Comparison of ENCODE assay signal across 12 mouse cellular contexts in the genomic region with DNA sequence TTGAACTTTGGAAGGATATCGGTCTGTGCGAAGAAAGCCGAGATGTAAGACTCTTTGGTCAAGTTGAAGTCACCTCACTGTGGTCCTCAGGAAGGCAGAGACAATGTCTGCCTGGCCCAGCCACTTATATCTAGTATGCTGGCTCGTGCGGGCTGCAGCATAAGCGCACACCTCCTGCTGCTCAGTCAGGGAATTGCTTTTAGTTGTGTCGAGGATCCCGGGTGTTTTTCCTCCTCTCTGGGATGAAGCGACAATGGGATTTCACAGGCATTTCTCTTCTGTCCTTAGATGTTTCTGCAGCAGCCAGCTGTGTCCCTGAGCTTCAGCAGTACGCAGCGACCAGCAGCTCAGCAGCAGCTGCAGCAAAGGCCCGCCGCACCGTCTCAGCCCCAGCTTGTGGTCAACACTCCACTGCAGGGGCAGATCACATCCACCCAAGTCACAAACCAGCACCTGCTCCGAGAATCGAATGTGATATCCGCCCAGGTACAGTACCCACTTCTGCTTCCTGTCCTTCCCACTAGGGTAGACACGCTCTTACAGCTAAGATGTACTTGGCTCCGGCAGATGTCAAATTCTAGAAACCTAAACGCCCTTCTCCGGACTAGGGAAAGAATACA. TPM values are rescaled to one million over a fixed set of nuclear protein-coding genes. Genes with fewer than 3 reads are reported as not detected.
DNase-seq lines count a peak whose midpoint lies in the region; ATAC-seq and TF ChIP-seq lines count a peak whose summit lies in the region.
"Had no signal": no experiment of that assay in that cellular context is flagged by ENCODE, and none has a peak within 500 bp of the region (broad histone marks: within the 10 kb centered on the region; RNA-seq: fewer than 3 reads in every experiment).

No protein-coding gene starts in this region.

- WGBS in kidney, postnatal 0 days: 72% methylated on average over 21 of the region's 21 CpGs
- 59% methylated on average over 21 of the region's 21 CpGs for WGBS in forebrain, postnatal 0 days
- 64% methylated on average over 21 of the region's 21 CpGs for WGBS in kidney, embryonic 14.5 days

- H3K9ac ChIP-seq in kidney, postnatal 0 days (ENCODE audit: low read depth, low read length): no peak overlapping the region
- H3K9ac ChIP-seq in forebrain, postnatal 0 days: no peak overlapping the region
- no peak overlapping the region for H3K9ac ChIP-seq in kidney, embryonic 14.5 days (ENCODE audit: low read depth, low read length)
- H3K9ac ChIP-seq: limb, embryonic 13.5 days; midbrain, embryonic 12.5 days had no signal

- no peaks in the 10 kb centered on the region for H3K36me3 ChIP-seq in kidney, postnatal 0 days (ENCODE audit: insufficient read depth, low read length)
- no peaks in the 10 kb centered on the region for H3K36me3 ChIP-seq in E14TG2a.4 (ENCODE audit: insufficient read depth, low read length)
- no peaks in the 10 kb centered on the region for H3K36me3 ChIP-seq in forebrain, postnatal 0 days (ENCODE audit: insufficient read depth)
- no peaks in the 10 kb centered on the region for H3K36me3 ChIP-seq in kidney, embryonic 14.5 days (ENCODE audit: control insufficient read depth, insufficient read depth, low read length)
- H3K36me3 ChIP-seq: limb, embryonic 13.5 days; midbrain, embryonic 12.5 days had no signal

- H3K4me1 ChIP-seq in kidney, postnatal 0 days (replicated peaks; ENCODE audit: insufficient read depth, low read length): no peaks in the 10 kb centered on the region
- peaks cover 30% of the 10 kb centered on the region for H3K4me1 ChIP-seq in E14TG2a.4 (replicated peaks; ENCODE audit: low read depth, low read length)
- H3K4me1 ChIP-seq in forebrain, postnatal 0 days (ENCODE audit: insufficient read depth): no peaks in the 10 kb centered on the region
- no peaks in the 10 kb centered on the region for H3K4me1 ChIP-seq in kidney, embryonic 14.5 days (ENCODE audit: control insufficient read depth, insufficient read depth, low read length)
- H3K4me1 ChIP-seq: limb, embryonic 13.5 days; midbrain, embryonic 12.5 days had no signal

- H3K9me3 ChIP-seq in kidney, postnatal 0 days (replicated peaks; ENCODE audit: low read length): no peaks in the 10 kb centered on the region
- H3K9me3 ChIP-seq in E14TG2a.4 (ENCODE audit: low read length): no peaks in the 10 kb centered on the region
- H3K9me3 ChIP-seq in forebrain, postnatal 0 days (ENCODE audit: low read length): no peaks in the 10 kb centered on the region
- no peaks in the 10 kb centered on the region for H3K9me3 ChIP-seq in kidney, embryonic 14.5 days (ENCODE audit: control insufficient read depth, low read length)
- H3K9me3 ChIP-seq: limb, embryonic 13.5 days; midbrain, embryonic 12.5 days had no signal

- H3K27ac ChIP-seq in kidney, postnatal 0 days: no peak overlapping the region
- H3K27ac ChIP-seq in forebrain, postnatal 0 days (ENCODE audit: low read depth, low read length): no peak overlapping the region
- no peak overlapping the region for H3K27ac ChIP-seq in kidney, embryonic 14.5 days (ENCODE audit: low read depth, low read length)
- H3K27ac ChIP-seq: limb, embryonic 13.5 days; midbrain, embryonic 12.5 days had no signal

- DNase-seq in kidney, postnatal 0 days (ENCODE audit: low spot score): peak; percentile 50
- no peak for DNase-seq in kidney, postnatal 25 days
- DNase-seq in A20 (ENCODE audit: low read depth, low spot score): peak; percentile 12
- DNase-seq in forebrain, postnatal 0 days: peak; percentile 60
- no peak for DNase-seq in cerebellum, postnatal 14 days
- DNase-seq in cerebellum, adult 9-11 months: no peak
- DNase-seq: kidney, adult 8-10 months had no signal

- no peak overlapping the region for H3K4me3 ChIP-seq in kidney, postnatal 0 days (replicated peaks; ENCODE audit: low read depth, low read length)
- H3K4me3 ChIP-seq in E14TG2a.4 (replicated peaks; ENCODE audit: low read length): peak overlapping the region; percentile 60
- no peak overlapping the region for H3K4me3 ChIP-seq in forebrain, postnatal 0 days (ENCODE audit: low read depth, low read length)
- no peak overlapping the region for H3K4me3 ChIP-seq in kidney, embryonic 14.5 days (ENCODE audit: low read length)
- H3K4me3 ChIP-seq: erythroblast, embryonic 14.5 days; limb, embryonic 13.5 days; midbrain, embryonic 12.5 days had no signal

- H3K4me2 ChIP-seq in kidney, postnatal 0 days (ENCODE audit: low read length): no peak overlapping the region
- H3K4me2 ChIP-seq in forebrain, postnatal 0 days (ENCODE audit: low read depth): no peak overlapping the region
- H3K4me2 ChIP-seq in kidney, embryonic 14.5 days (replicated peaks; ENCODE audit: low read depth, low read length): no peak overlapping the region
- H3K4me2 ChIP-seq: limb, embryonic 13.5 days; midbrain, embryonic 12.5 days had no signal

- no peaks in the 10 kb centered on the region for H3K27me3 ChIP-seq in kidney, postnatal 0 days (ENCODE audit: insufficient read depth, low read length)
- H3K27me3 ChIP-seq in E14TG2a.4 (ENCODE audit: insufficient read depth, low read length): peaks cover 35% of the 10 kb centered on the region
- H3K27me3 ChIP-seq in forebrain, postnatal 0 days (ENCODE audit: insufficient read depth, low read length): no peaks in the 10 kb centered on the region
- no peaks in the 10 kb centered on the region for H3K27me3 ChIP-seq in kidney, embryonic 14.5 days (ENCODE audit: control insufficient read depth, insufficient read depth, low read length)
- H3K27me3 ChIP-seq: midbrain, embryonic 12.5 days had no signal

- no peak for ATAC-seq in kidney, postnatal 0 days (replicated peaks; ENCODE audit: low FRiP score, low read depth)
- peak; percentile 69 for ATAC-seq in forebrain, postnatal 0 days
- ATAC-seq in kidney, embryonic 14.5 days (ENCODE audit: low FRiP score, low TSS enrichment): no peak

- peak; percentile 63 for TF ChIP-seq CTCF in kidney, postnatal 0 days (IDR thresholded peaks at IDR 0.05; ENCODE audit: low read depth)
- TF ChIP-seq CTCF in E14TG2a.4 (conservative IDR thresholded peaks at IDR 0.05; ENCODE audit: low read length): peak; percentile 35
- TF ChIP-seq CTCF in forebrain, postnatal 0 days (IDR thresholded peaks at IDR 0.05; ENCODE audit: low read depth): peak; percentile 72

RNA-seq across cellular contexts. Expression of a gene that starts 22.6 kb away (rescaled TPM):
- polyA plus RNA-seq in kidney, postnatal 0 days (2015; fragmentation: Nextera tagmentation; extraction: Ambion mirVana): 566 and 696 TPM in 2 replicates
- 428 and 702 TPM in 2 replicates for total RNA-seq in forebrain, postnatal 0 days (2014; rRNA removed)
- 365 and 471 TPM in 2 replicates for polyA plus RNA-seq in forebrain, postnatal 0 days (2015; fragmentation: Nextera tagmentation; extraction: Ambion mirVana)
- polyA plus RNA-seq in kidney, embryonic 14.5 days (2014; fragmentation: Nextera tagmentation; extraction: Ambion mirVana): 756 and 1,061 TPM in 2 replicates

Comparison
In these comparisons a context has a peak if more than half of its experiments do, and no peak if none do; other contexts are left out.
1. DNase-seq: peak in kidney, postnatal 0 days (single experiment), A20 (single experiment) and forebrain, postnatal 0 days (single experiment); none in kidney, postnatal 25 days (0 of 2), cerebellum, postnatal 14 days (0 of 2) and cerebellum, adult 9-11 months (single experiment).
2. Peak in every context shown above with its lines, with median percentiles within 50 percentile points of each other: CTCF ChIP-seq.